Mouse (Mus musculus) Patski (cell line): ENCODE measurements at regions not wholly inside any gene's neighbourhood (a gene's known extent, or its start where the extent isn't known, plus 50 kb on each side); places are given as distances from the start of the nearest gene placed in this dataset.

Source experiments
- ATAC-seq: fragments of 100-300 bp; one replicate; pipeline ENCODE4 v1.8.0; 2021
- CTCF ChIA-PET: fragments of 350-600 bp; sonication (Branson Sonifier 250); formaldehyde crosslinking; loops from one replicate; lab custom pipeline; 2022; ENCODE audit warnings: inconsistent platforms; lab: Charles Lee
- POLR2A ChIA-PET: fragments of 350-600 bp; sonication (Branson Sonifier 250); formaldehyde crosslinking; loops from one replicate; lab custom pipeline; 2022; ENCODE audit warnings: antibody characterized with exemption, inconsistent platforms; lab: Charles Lee
- DNase-seq: peaks from one replicate; pipeline ENCODE4 v3.0.0-alpha.2; 2011; ENCODE audit warnings: low read depth, low spot score
- H3K27me3 ChIP-seq: fragments of 371-371 bp; one replicate; pipeline ENCODE4 v1.5.1; 2021
- CTCF ChIP-seq: fragments of 100-300 bp; IDR thresholded peaks from one replicate; pipeline ENCODE4 v1.5.1; 2021
- in situ Hi-C: fragments of 300-500 bp; cut with MboI; formaldehyde crosslinking; loops from 3 replicates; pipeline ENCODE4 v1.11.1; 2018; ENCODE audit warnings: low pct_unique_long_range_greater_than_20kb, mixed read lengths

GRCm38 (mm10) chr4:31658820-31659219, 305.1 kb upstream of the Map3k7 start:
- in situ Hi-C loops = no loop called here
- ChIA-PET CTCF (no interaction called here), POLR2A (interaction anchor here (1.0 kb wide), 1 partner anchor 17 kb away, joined by 3 read pairs; no protein-coding TSS in a partner anchor)
- no peaks in the 10 kb centered on the region for H3K27me3 ChIP-seq
- no peak for ATAC-seq
- no peak for TF ChIP-seq CTCF
- no peak for DNase-seq

DNA sequence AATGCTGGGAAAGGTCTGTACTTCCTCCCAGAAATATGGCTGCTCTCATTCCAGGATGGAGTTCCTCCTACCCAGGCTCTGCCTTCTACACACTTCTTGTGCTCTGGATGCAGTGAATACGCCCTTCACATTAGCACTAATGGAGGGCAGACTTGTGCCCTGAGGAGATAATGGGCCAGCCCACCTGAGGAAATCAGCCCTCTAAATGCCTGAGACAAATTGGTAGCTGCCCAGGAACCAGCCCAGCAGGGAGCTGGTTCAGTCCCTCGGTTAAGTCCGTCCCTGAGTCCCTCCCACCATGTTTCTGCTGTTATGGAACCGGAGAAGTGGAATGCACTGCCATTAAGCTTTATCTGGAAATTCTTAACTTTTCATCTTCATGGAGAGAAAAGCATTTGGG, 303.0 kb upstream of the Map3k7 start:
- DNase-seq (no peak), ATAC-seq (no peak)
- H3K27me3 ChIP-seq = no peaks in the 10 kb centered on the region
- CTCF ChIA-PET = interaction anchor here (1.0 kb wide), 1 partner anchor 20 kb away, joined by 3 read pairs; no protein-coding TSS in a partner anchor
- in situ Hi-C loops = no loop called here
- TF ChIP-seq CTCF = no peak
- POLR2A ChIA-PET = no interaction called here

- ATAC-seq = no peak
- H3K27me3 ChIP-seq = no peaks in the 10 kb centered on the region
- ChIA-PET CTCF (no interaction called here), POLR2A (no interaction called here)
- in situ Hi-C loops = no loop called here
- DNase-seq = no peak
- no peak for TF ChIP-seq CTCF
These were observed 292.2 kb upstream of the Map3k7 start for GRCm38 (mm10) chr4:31671530-31672170.

- in situ Hi-C loops = no loop called here
- ChIA-PET CTCF (no interaction called here), POLR2A (no interaction called here)
- ATAC-seq (no peak), DNase-seq (no peak)
- TF ChIP-seq CTCF = no peak
- no peaks in the 10 kb centered on the region for H3K27me3 ChIP-seq
These were observed 291.6 kb upstream of the Map3k7 start for GRCm38 (mm10) chr4:31672171-31672841.

GRCm38 (mm10) chr4:31672842-31673171, 291.1 kb upstream of the Map3k7 start:
- no peak for ATAC-seq
- ChIA-PET POLR2A (no interaction called here), CTCF (no interaction called here)
- in situ Hi-C loops = no loop called here
- TF ChIP-seq CTCF = no peak
- no peaks in the 10 kb centered on the region for H3K27me3 ChIP-seq
- DNase-seq = no peak

GRCm38 (mm10) chr4:31679007-31679590, 284.8 kb upstream of the Map3k7 start:
- in situ Hi-C loops = no loop called here

DNA sequence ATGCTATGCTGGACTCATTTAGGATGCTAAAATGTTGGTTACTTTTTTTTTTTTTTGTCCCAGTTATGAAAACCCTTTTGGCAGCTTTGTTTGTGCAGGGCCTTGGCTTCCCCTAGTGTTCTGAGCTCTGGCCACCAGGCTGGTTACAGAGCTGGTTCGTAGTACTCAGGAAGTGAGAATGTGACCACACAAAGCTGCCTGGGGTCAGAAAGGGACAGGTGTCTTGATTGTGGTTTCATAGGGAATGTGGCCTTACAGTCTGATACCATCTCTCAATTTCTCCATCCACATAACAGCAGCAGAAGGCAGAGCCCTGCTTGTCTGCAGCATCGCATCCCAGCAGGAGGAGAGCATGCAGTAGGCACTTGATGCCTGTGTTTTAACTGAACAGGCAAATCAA, 282.9 kb upstream of the Map3k7 start:
- TF ChIP-seq CTCF = no peak
- DNase-seq (no peak), ATAC-seq (no peak)
- POLR2A ChIA-PET = no interaction called here
- in situ Hi-C loops = no loop called here
- CTCF ChIA-PET = no interaction called here
- no peaks in the 10 kb centered on the region for H3K27me3 ChIP-seq

More at GRCm38 (mm10) chr4:31679007-31679590, 284.8 kb upstream of the Map3k7 start:
- ChIA-PET POLR2A (no interaction called here), CTCF (interaction anchor here (0.7 to 0.8 kb wide), 2 partner anchors 14 kb away, joined by 3 to 4 read pairs; no protein-coding TSS in a partner anchor)
- TF ChIP-seq CTCF = no peak
- no peaks in the 10 kb centered on the region for H3K27me3 ChIP-seq
- no peak for DNase-seq
- ATAC-seq = no peak

- H3K27me3 ChIP-seq = no peaks in the 10 kb centered on the region
- TF ChIP-seq CTCF = no peak
- ATAC-seq = no peak
- in situ Hi-C loops = no loop called here
- ChIA-PET POLR2A (no interaction called here), CTCF (no interaction called here)
- DNase-seq = no peak
These were observed 274.8 kb upstream of the Map3k7 start for GRCm38 (mm10) chr4:31689083-31689482.

GRCm38 (mm10) chr4:31697769-31698505, 266.0 kb upstream of the Map3k7 start:
- TF ChIP-seq CTCF = no peak
- in situ Hi-C loops = no loop called here
- POLR2A ChIA-PET = no interaction called here
- DNase-seq = no peak
- no peak for ATAC-seq
- H3K27me3 ChIP-seq = no peaks in the 10 kb centered on the region
- CTCF ChIA-PET = no interaction called here

GRCm38 (mm10) chr4:31698506-31698782, 265.5 kb upstream of the Map3k7 start:
- DNase-seq (no peak), ATAC-seq (no peak)
- CTCF ChIA-PET = no interaction called here
- no peaks in the 10 kb centered on the region for H3K27me3 ChIP-seq
- TF ChIP-seq CTCF = no peak
- in situ Hi-C loops = no loop called here
- POLR2A ChIA-PET = no interaction called here

- H3K27me3 ChIP-seq = no peaks in the 10 kb centered on the region
- in situ Hi-C loops = no loop called here
- no peak for TF ChIP-seq CTCF
- CTCF ChIA-PET = no interaction called here
- ATAC-seq (no peak), DNase-seq (no peak)
- POLR2A ChIA-PET = no interaction called here
These were observed 264.6 kb upstream of the Map3k7 start for GRCm38 (mm10) chr4:31699296-31699695.
